Mouse (Mus musculus): ENCODE data around the gene Mecom. TPM values are rescaled to one million over a fixed set of nuclear protein-coding genes. Genes with fewer than 3 reads are reported as not detected.

Gene Mecom
- polyA plus RNA-seq, 1 experiment from 2014 or later: 17.6 TPM

GRCm38 (mm10) chr3:30059615-30060014 lies 488.2 kb downstream of the Mecom start:
- DNase-seq (ENCODE audit: low spot score) (no peak), ATAC-seq (replicated peaks; ENCODE audit: low FRiP score, low TSS enrichment, low read depth) (no peak)
- Histone ChIP-seq H3K9me3 (ENCODE audit: control insufficient read depth, low read length) (no peaks in the 10 kb centered on the region), H3K4me2 (ENCODE audit: low read length) (no peak overlapping the region), H3K27ac (ENCODE audit: low read depth) (no peak overlapping the region), H3K9ac (ENCODE audit: low read length) (no peak overlapping the region), H3K4me1 (replicated peaks; ENCODE audit: control insufficient read depth, insufficient read depth, low read length) (no peaks in the 10 kb centered on the region), H3K27me3 (replicated peaks; ENCODE audit: control insufficient read depth, insufficient read depth, low read length) (peaks cover 54% of the 10 kb centered on the region), H3K4me3 (ENCODE audit: low read depth, low read length) (no peak overlapping the region), H3K36me3 (ENCODE audit: control insufficient read depth, insufficient read depth, low read length) (no peaks in the 10 kb centered on the region)
- WGBS: 38% methylated on average over 4 of the region's 4 CpGs

- DNase-seq (ENCODE audit: low spot score) (no peak), ATAC-seq (replicated peaks; ENCODE audit: low FRiP score, low TSS enrichment, low read depth) (no peak)
- no peak overlapping the region for H3K27ac ChIP-seq (ENCODE audit: low read depth)
- no peak overlapping the region for H3K9ac ChIP-seq (ENCODE audit: low read length)
- WGBS: 86% methylated on average over 6 of the region's 6 CpGs
- peaks cover 72% of the 10 kb centered on the region for H3K27me3 ChIP-seq (replicated peaks; ENCODE audit: control insufficient read depth, insufficient read depth, low read length)
- no peaks in the 10 kb centered on the region for H3K4me1 ChIP-seq (replicated peaks; ENCODE audit: control insufficient read depth, insufficient read depth, low read length)
- H3K4me3 ChIP-seq (ENCODE audit: low read depth, low read length): no peak overlapping the region
- H3K36me3 ChIP-seq (ENCODE audit: control insufficient read depth, insufficient read depth, low read length): no peaks in the 10 kb centered on the region
- no peak overlapping the region for H3K4me2 ChIP-seq (ENCODE audit: low read length)
- H3K9me3 ChIP-seq (ENCODE audit: control insufficient read depth, low read length): no peaks in the 10 kb centered on the region
These were observed 496.5 kb downstream of the Mecom start for GRCm38 (mm10) chr3:30051287-30051686.

DNA sequence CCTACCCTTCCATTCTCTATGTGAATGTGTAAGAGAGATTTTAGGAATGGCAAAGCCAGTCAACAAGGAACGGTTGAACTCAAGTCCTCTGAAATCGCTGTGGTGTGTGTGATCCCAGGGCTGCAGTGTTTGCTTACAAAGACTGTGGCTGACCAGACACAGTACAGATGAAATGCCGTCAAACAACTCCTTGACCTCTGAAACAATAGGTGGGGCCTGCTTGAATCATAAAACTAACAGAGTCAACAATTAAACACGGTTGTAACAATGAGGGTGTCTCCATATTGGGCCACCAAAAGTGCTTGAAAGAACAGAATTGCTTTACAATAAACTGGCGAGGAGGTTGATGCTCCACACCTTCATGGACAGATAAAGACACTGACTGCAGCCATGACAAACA lies 497.0 kb downstream of the Mecom start:
- H3K9ac ChIP-seq (ENCODE audit: low read length): no peak overlapping the region
- no peaks in the 10 kb centered on the region for H3K36me3 ChIP-seq (ENCODE audit: control insufficient read depth, insufficient read depth, low read length)
- no peaks in the 10 kb centered on the region for H3K4me1 ChIP-seq (replicated peaks; ENCODE audit: control insufficient read depth, insufficient read depth, low read length)
- peaks cover 68% of the 10 kb centered on the region for H3K27me3 ChIP-seq (replicated peaks; ENCODE audit: control insufficient read depth, insufficient read depth, low read length)
- DNase-seq (ENCODE audit: low spot score) (no peak), ATAC-seq (replicated peaks; ENCODE audit: low FRiP score, low TSS enrichment, low read depth) (no peak)
- no peaks in the 10 kb centered on the region for H3K9me3 ChIP-seq (ENCODE audit: control insufficient read depth, low read length)
- WGBS: 45% methylated on average over 5 of the region's 5 CpGs
- no peak overlapping the region for H3K4me3 ChIP-seq (ENCODE audit: low read depth, low read length)
- no peak overlapping the region for H3K27ac ChIP-seq (ENCODE audit: low read depth)
- H3K4me2 ChIP-seq (ENCODE audit: low read length): no peak overlapping the region

- Histone ChIP-seq H3K4me3 (ENCODE audit: low read depth, low read length) (no peak overlapping the region), H3K27ac (ENCODE audit: low read depth) (no peak overlapping the region), H3K27me3 (replicated peaks; ENCODE audit: control insufficient read depth, insufficient read depth, low read length) (peaks cover 48% of the 10 kb centered on the region), H3K9ac (ENCODE audit: low read length) (no peak overlapping the region), H3K4me1 (replicated peaks; ENCODE audit: control insufficient read depth, insufficient read depth, low read length) (no peaks in the 10 kb centered on the region), H3K9me3 (ENCODE audit: control insufficient read depth, low read length) (no peaks in the 10 kb centered on the region), H3K36me3 (ENCODE audit: control insufficient read depth, insufficient read depth, low read length) (no peaks in the 10 kb centered on the region), H3K4me2 (ENCODE audit: low read length) (no peak overlapping the region)
- 53% methylated on average over 5 of the region's 5 CpGs for WGBS
- no peak for ATAC-seq (replicated peaks; ENCODE audit: low FRiP score, low TSS enrichment, low read depth)
- no peak for DNase-seq (ENCODE audit: low spot score)
These were observed 499.0 kb downstream of the Mecom start for GRCm38 (mm10) chr3:30048792-30049191.

GRCm38 (mm10) chr3:30048157-30048556 lies 499.7 kb downstream of the Mecom start:
- H3K27me3 ChIP-seq (replicated peaks; ENCODE audit: control insufficient read depth, insufficient read depth, low read length): peaks cover 41% of the 10 kb centered on the region
- H3K27ac ChIP-seq (ENCODE audit: low read depth): no peak overlapping the region
- 45% methylated on average over 4 of the region's 4 CpGs for WGBS
- no peak overlapping the region for H3K4me2 ChIP-seq (ENCODE audit: low read length)
- no peaks in the 10 kb centered on the region for H3K36me3 ChIP-seq (ENCODE audit: control insufficient read depth, insufficient read depth, low read length)
- no peaks in the 10 kb centered on the region for H3K9me3 ChIP-seq (ENCODE audit: control insufficient read depth, low read length)
- no peak for DNase-seq (ENCODE audit: low spot score)
- no peak overlapping the region for H3K4me3 ChIP-seq (ENCODE audit: low read depth, low read length)
- H3K4me1 ChIP-seq (replicated peaks; ENCODE audit: control insufficient read depth, insufficient read depth, low read length): no peaks in the 10 kb centered on the region
- no peak for ATAC-seq (replicated peaks; ENCODE audit: low FRiP score, low TSS enrichment, low read depth)
- no peak overlapping the region for H3K9ac ChIP-seq (ENCODE audit: low read length)

DNA sequence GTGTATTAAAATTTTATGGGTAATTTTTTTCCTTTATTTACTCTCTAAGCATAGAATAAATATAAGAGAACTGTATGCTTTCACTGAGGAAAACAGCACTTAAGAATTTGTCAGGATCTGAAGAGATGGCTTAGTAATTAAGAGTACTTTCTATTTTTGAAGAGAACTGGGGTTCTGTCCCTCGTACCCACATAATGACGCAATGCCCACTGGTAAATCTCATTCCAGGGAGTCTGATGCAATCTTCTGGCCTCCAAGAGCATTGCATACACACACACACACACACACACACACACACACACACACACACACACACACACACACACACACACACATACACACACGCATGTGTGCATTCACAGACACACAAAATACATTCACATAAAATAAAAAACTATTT lies 504.3 kb downstream of the Mecom start:
- Histone ChIP-seq H3K9me3 (ENCODE audit: control insufficient read depth, low read length) (no peaks in the 10 kb centered on the region), H3K27ac (ENCODE audit: low read depth) (no peak overlapping the region), H3K9ac (ENCODE audit: low read length) (no peak overlapping the region), H3K4me1 (replicated peaks; ENCODE audit: control insufficient read depth, insufficient read depth, low read length) (no peaks in the 10 kb centered on the region), H3K4me3 (ENCODE audit: low read depth, low read length) (no peak overlapping the region), H3K36me3 (ENCODE audit: control insufficient read depth, insufficient read depth, low read length) (no peaks in the 10 kb centered on the region), H3K4me2 (ENCODE audit: low read length) (no peak overlapping the region), H3K27me3 (replicated peaks; ENCODE audit: control insufficient read depth, insufficient read depth, low read length) (peaks cover 8% of the 10 kb centered on the region)
- 82% methylated on average over 3 of the region's 3 CpGs for WGBS
- ATAC-seq (replicated peaks; ENCODE audit: low FRiP score, low TSS enrichment, low read depth) (no peak), DNase-seq (ENCODE audit: low spot score) (no peak)

DNA sequence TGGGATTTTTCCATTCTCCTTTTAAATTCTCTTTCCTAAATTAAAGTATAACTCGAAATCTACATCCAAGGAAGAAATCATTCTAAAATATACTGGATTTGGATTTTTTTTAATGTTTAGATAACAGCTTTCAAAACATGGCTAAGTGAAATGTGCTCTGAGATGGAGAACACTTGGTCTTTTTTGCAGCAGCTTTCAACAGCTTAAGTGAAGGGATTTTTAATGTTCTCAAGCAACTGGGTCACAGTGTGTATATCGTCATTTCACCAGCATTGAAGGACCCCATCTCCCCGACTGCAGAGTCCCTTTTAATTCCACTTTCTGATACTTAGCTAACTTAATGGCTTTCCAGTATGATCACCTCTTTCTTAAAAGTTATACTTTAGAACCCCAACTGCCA lies 509.3 kb downstream of the Mecom start:
- H3K4me1 ChIP-seq (replicated peaks; ENCODE audit: control insufficient read depth, insufficient read depth, low read length): no peaks in the 10 kb centered on the region
- no peaks in the 10 kb centered on the region for H3K9me3 ChIP-seq (ENCODE audit: control insufficient read depth, low read length)
- H3K27me3 ChIP-seq (replicated peaks; ENCODE audit: control insufficient read depth, insufficient read depth, low read length): no peaks in the 10 kb centered on the region; the same call in 1 of the 2 replicates
- H3K9ac ChIP-seq (ENCODE audit: low read length): no peak overlapping the region
- WGBS: 76% methylated on average over 3 of the region's 3 CpGs
- H3K36me3 ChIP-seq (ENCODE audit: control insufficient read depth, insufficient read depth, low read length): no peaks in the 10 kb centered on the region
- no peak overlapping the region for H3K27ac ChIP-seq (ENCODE audit: low read depth)
- H3K4me2 ChIP-seq (ENCODE audit: low read length): no peak overlapping the region
- no peak overlapping the region for H3K4me3 ChIP-seq (ENCODE audit: low read depth, low read length)
- DNase-seq (ENCODE audit: low spot score) (no peak), ATAC-seq (replicated peaks; ENCODE audit: low FRiP score, low TSS enrichment, low read depth) (no peak)

DNA sequence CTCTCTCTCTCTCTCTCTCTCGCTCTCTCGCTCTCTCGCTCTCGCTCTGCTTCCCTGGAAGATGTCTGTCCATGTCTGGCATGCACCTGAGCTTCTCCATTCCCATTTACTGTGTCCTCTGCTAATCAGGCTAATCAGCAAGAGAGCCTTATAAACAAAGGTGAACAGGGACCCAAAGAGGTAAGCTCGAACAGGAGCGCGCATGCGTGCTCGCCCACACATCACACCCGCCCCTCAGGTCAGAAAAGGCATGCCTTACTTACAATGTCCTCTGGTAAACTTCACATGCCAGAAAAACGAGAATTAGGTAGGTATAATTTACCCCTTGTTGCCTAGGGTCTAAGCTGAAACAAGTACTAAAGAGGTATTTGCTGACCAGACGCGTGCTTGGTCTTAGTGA lies 527.8 kb downstream of the Mecom start:
- DNase-seq (ENCODE audit: low spot score) (no peak), ATAC-seq (replicated peaks; ENCODE audit: low FRiP score, low TSS enrichment, low read depth) (no peak)
- H3K9ac ChIP-seq (ENCODE audit: low read length): no peak overlapping the region
- no peak overlapping the region for H3K27ac ChIP-seq (ENCODE audit: low read depth)
- no peak overlapping the region for H3K4me3 ChIP-seq (ENCODE audit: low read depth, low read length)
- H3K4me2 ChIP-seq (ENCODE audit: low read length): no peak overlapping the region
- H3K27me3 ChIP-seq (replicated peaks; ENCODE audit: control insufficient read depth, insufficient read depth, low read length): peaks cover 55% of the 10 kb centered on the region
- no peaks in the 10 kb centered on the region for H3K4me1 ChIP-seq (replicated peaks; ENCODE audit: control insufficient read depth, insufficient read depth, low read length)
- WGBS: 80% methylated on average over 13 of the region's 13 CpGs
- H3K9me3 ChIP-seq (ENCODE audit: control insufficient read depth, low read length): no peaks in the 10 kb centered on the region
- H3K36me3 ChIP-seq (ENCODE audit: control insufficient read depth, insufficient read depth, low read length): no peaks in the 10 kb centered on the region

- Histone ChIP-seq H3K4me3 (ENCODE audit: low read depth, low read length) (no peak overlapping the region), H3K27me3 (replicated peaks; ENCODE audit: control insufficient read depth, insufficient read depth, low read length) (peaks cover 61% of the 10 kb centered on the region), H3K4me1 (replicated peaks; ENCODE audit: control insufficient read depth, insufficient read depth, low read length) (no peaks in the 10 kb centered on the region), H3K4me2 (ENCODE audit: low read length) (no peak overlapping the region), H3K9ac (ENCODE audit: low read length) (no peak overlapping the region), H3K36me3 (ENCODE audit: control insufficient read depth, insufficient read depth, low read length) (no peaks in the 10 kb centered on the region), H3K9me3 (ENCODE audit: control insufficient read depth, low read length) (no peaks in the 10 kb centered on the region), H3K27ac (ENCODE audit: low read depth) (no peak overlapping the region)
- 78% methylated on average over 8 of the region's 8 CpGs for WGBS
- no peak for ATAC-seq (replicated peaks; ENCODE audit: low FRiP score, low TSS enrichment, low read depth)
- no peak for DNase-seq (ENCODE audit: low spot score)
These were observed 528.4 kb downstream of the Mecom start for GRCm38 (mm10) chr3:30019411-30019810.

All from intestine, embryonic 14.5 days (tissue).